Mouse (Mus musculus) heart, postnatal 10 days (tissue): ENCODE measurements at regions not wholly inside any gene's neighbourhood (a gene's known extent, or its start where the extent isn't known, plus 50 kb on each side); places are given as distances from the start of the nearest gene placed in this dataset.
A peak's percentile ranks its signal among the peaks of the same experiment; 100 is the strongest.

Source experiments
- DNase-seq, 2 experiments: peaks; one replicate each; pipeline ENCODE4 v3.0.0; 2021
- intact Hi-C: fragments of 180-260 bp; cut with DNase I; formaldehyde crosslinking; loops from one replicate; pipeline ENCODE4 v1.15.1; 2025

DNA sequence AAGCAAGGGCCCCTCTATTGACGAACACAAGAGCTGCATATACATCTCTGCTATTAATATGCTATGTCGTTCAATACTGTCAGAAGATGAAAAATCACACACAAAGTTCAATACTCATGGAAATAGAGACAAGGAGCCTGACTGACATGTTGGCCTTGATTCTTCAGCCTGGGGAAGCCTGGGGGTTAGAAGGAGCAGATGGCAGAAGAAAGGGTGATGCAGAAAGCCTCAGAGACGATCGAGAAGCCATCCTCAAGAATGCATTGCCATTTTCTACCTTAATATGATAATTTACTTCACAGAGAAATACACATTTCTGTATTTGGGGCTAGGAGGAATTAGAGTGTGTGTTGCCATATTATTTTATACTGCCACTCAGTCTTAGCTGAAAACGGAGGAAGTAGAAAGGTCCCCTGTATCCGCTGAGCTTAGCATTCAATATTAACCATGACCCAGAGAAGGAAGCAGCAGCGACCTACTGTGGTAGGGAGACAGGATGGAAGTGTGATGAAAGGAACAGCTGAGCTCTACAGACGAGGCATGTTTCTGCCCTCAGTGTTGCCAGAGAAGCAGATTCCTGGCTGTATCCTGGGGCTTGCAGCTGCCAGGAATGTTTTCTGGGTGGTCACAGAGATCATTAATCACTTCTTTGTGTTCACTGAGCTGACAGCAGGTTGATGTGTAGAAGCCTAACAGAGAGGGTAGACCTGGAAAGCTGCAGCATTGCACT is 105.2 kb downstream of the Lrig3 start:
- intact Hi-C loops: no loop called here
- no peak for DNase-seq

DNA sequence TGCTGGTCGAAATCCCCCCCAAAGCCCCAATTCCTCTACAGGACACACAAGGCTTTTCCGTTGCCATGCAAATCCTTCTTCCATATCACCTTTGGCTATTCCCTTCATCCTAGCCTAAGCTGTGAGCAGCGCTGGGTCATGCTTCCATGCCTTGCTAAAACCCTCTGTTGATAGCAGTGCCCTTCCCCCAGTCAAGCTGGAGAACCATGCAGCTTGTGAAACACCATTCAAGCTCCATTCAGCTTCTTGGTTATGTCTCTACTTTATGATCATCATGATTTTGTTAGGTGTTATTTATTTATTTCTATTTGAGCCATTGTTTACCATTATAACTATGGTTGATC is 105.7 kb downstream of the Lrig3 start:
- intact Hi-C loops: no loop called here
- no peak for DNase-seq

GRCm38 (mm10) chr10:126077313-126077966 is 111.5 kb downstream of the Lrig3 start:
- DNase-seq: no peak
- intact Hi-C loops: no loop called here

- intact Hi-C loops: no loop called here
- DNase-seq: peak; percentile 8 to 12
These were observed 116.6 kb downstream of the Lrig3 start for GRCm38 (mm10) chr10:126082576-126082975.

DNA sequence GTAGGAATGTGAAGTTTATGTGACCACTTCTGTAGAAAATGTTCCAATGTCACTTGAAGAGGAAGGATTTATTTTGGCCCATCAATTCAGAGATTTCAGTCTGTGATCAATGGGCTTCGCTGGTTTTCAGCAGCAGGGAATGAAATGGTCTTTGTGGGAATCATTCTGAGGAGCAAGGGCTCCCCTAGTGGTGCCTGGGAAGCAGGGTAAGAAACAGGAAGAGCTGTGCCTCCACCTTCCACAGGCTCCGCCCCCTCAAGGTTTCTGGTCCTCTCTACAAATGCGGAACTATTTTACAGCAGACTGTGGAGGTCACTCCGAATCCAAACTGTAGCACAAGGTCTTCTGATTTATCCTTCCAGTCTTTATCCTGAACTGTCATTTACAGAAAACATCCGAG is 120.7 kb downstream of the Lrig3 start:
- intact Hi-C loops: no loop called here
- no peak for DNase-seq

- intact Hi-C loops: no loop called here
- no peak for DNase-seq
These were observed 128.4 kb downstream of the Lrig3 start for GRCm38 (mm10) chr10:126094238-126094880.

- intact Hi-C loops: no loop called here
- DNase-seq: no peak
These were observed 131.9 kb downstream of the Lrig3 start for GRCm38 (mm10) chr10:126097896-126098295.

DNA sequence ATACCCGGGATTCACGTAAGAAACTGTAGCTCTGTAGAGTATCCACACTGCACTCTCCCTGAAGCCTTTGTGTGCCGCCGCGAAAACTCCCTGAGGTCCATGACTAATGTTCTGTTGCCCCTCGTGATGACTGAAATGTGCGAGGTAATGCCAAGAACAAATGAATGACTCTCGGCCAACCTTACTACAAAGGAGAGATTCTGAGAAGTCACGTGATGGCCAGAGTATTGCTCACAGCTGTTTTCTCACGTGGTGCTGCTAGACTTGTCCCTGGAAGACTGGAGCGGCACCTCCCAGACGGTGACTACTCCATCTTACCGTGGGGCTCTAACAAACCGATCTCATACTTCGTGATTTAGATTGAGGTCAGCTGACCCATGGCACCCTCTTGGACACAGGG is 136.9 kb downstream of the Lrig3 start:
- DNase-seq: peak; percentile 2 to 5
- intact Hi-C loops: no loop called here

DNA sequence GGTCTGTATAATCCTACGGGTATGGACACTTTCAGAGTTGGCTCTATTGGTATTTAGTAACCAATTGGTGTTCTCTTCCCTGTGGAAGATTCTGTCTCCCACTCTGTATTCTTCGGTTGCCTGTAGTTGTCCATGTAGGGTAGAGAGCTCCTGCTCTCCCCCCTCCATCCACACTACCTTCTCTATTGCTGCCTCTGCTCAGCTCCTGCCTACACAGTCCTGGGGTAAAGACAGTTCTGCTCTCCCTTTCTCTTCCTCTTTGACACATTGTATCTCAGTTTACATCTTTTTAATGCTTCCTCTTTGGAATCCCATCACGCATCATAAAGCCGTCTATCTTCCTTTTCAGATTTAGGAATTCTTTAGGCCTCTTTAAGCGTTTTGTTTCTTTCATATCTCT is 147.1 kb downstream of the Lrig3 start:
- intact Hi-C loops: no loop called here
- no peak for DNase-seq

- intact Hi-C loops: no loop called here
- no peak for DNase-seq
These were observed 149.4 kb downstream of the Lrig3 start for GRCm38 (mm10) chr10:126115386-126115785.

GRCm38 (mm10) chr10:126121626-126122025 is 155.7 kb downstream of the Lrig3 start:
- intact Hi-C loops: no loop called here
- DNase-seq: no peak

DNA sequence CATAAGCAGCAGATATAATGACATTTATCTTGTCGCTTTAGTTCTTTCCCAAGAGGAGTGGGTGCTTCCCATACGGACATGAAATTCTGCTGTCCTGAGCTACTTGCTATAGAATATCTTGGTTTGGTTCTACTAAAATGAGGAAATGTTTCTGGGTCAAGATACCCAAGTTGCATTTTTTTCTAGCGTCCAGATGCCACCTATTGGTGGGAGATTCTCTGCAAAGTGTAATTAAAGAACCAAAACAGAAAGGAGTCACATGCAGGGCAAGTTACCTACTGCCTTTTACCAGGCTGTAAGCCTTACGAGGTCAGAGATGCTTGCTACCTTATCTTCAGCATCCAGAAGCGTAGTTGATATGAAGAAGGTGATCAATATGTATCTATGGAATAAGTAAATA is 156.5 kb downstream of the Lrig3 start:
- intact Hi-C loops: no loop called here
- no peak for DNase-seq

DNA sequence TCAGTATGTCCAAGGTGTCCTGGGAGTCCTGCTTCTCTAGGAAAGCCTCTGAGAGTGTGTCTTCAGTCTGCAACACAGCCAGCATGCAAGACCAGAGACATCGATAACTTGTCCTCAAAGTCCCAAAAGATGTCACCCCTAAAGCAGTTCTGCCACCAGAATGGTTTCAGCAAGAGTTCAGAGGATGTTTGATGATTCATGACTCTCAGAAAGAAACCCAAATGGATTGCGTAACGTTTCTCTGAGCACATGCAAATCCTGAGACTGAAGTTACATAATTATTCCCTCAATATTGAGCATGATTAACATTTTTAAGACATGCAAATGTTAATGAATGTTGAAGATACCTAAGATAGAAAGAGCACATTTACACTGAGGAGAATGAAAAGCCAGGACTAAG is 167.2 kb downstream of the Lrig3 start:
- intact Hi-C loops: no loop called here
- DNase-seq: no peak

DNA sequence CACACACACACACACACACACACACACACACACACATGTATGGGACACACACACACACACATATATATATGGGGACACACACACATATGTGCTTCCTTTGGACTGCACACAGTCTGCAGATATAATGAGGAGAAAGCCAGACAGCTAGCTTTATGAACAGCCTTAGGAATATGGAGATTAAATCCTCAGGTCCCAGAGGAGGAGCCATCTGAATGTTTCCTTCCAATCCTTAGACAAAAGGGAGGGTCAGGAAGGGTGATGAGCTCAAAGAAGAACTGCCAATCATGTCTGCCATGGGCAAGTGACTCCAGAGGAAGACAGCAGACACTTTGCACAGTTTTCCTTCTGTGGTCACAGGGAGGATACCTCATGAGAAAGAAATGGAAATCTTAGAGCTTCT is 168.0 kb downstream of the Lrig3 start:
- intact Hi-C loops: no loop called here
- DNase-seq: no peak

GRCm38 (mm10) chr10:126138585-126138984 is 172.6 kb downstream of the Lrig3 start:
- intact Hi-C loops: no loop called here
- DNase-seq: no peak

GRCm38 (mm10) chr10:126141586-126141985 is 175.6 kb downstream of the Lrig3 start:
- intact Hi-C loops: no loop called here
- DNase-seq: peak; percentile 31 to 33

GRCm38 (mm10) chr10:126143833-126144232 is 177.9 kb downstream of the Lrig3 start:
- intact Hi-C loops: no loop called here
- DNase-seq: no peak

DNA sequence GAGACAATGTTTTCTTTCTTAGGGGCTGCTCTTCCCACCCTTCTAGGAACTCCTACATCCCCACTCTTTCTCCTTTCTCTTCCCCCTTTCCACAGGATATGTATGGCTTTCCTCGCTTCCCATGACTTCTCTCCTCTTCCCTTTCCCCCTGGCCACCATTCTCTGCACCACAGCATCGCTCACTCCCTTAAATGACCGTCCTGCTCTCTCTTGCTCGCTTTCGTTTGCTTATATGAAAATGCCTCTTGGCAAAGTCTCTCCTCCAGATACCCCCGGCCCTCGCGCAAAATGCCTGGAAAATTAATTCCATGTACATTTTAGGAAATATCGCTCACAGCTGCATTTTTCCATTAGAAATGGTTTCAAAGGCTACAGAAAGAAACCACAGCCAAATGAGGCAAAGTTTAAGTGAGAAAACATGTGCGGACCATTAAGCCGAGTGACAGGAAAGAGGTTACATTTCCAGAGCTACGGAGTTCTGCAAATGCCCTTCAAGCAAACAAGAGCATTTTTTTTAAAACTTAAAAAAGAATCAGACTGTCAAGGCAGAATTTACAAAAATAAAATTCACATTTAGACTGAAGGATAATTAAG is 178.7 kb downstream of the Lrig3 start:
- intact Hi-C loops: no loop called here
- no peak for DNase-seq

DNA sequence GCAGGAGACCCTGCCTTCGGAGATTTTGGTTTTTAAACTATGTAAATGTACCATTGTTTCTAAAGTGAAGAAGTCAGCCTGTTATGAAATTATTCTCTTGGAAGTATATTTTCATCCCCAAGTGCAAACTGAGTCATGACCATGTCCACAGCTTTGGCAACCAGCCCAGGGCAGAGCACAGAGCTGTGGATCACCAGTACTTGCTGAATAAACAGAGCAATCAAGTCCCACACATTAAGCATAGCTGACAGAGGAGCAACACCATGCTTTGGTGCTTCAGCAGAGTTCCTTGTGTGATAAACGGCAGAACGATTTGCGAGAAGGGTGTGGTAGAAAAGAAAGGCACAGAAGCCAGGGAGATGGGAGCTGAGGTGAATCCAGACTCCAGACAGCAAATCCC is 191.3 kb downstream of the Lrig3 start:
- no peak for DNase-seq
- intact Hi-C loops: no loop called here

GRCm38 (mm10) chr10:126165215-126165614 is 199.2 kb downstream of the Lrig3 start:
- no peak for DNase-seq
- intact Hi-C loops: no loop called here

DNA sequence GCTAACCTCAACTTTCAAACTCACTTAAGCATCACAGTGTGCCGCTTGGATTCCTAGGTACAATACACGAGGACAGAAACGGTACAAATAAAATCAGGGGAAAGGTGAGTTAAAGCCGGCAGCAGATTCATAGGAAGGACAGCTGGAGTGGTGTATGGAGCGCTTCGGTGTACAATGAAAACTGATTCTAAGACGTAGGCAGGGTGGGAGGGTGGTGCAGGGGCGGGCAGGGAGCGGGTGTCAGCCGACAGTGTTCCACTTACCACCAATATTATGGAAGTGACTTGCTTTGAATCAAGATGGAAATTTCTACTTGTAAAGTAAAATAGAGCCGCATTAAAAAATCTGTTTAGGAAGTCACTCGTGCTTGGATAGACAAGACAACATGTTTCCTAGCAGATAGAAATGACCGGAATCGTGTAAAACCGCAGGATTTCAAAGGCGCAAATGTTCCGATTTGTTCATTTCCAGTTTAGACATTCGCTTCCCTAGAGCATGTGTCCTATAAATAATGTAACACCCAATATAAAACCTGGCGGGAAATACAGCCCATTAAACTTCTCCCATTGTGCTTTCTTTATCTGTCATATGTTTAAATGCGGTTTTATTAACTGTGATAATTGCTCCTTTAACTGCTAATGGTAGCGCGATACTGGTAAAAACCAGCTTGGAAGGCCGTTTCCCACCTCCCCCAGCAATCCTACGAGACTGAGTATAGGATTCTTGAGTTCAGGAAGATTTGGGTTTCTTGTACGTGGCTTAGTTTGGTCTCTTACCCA is 203.3 kb downstream of the Lrig3 start:
- no peak for DNase-seq
- intact Hi-C loops: no loop called here
